Comparison of ENCODE assay signal across 25 mouse cellular contexts in genomic region chr2:156077461-156077860, GRCm38 (mm10). TPM values are rescaled to one million over a fixed set of nuclear protein-coding genes. Genes with fewer than 3 reads are reported as not detected.
"Had no signal": no experiment of that assay in that cellular context is flagged by ENCODE, and none has a peak within 500 bp of the region (broad histone marks: within the 10 kb centered on the region; RNA-seq: fewer than 3 reads in every experiment).

No protein-coding gene starts in this region.

- H3K27ac ChIP-seq: kidney, postnatal 0 days; limb, embryonic 10.5 days; limb, embryonic 13.5 days; liver, embryonic 12.5 days; liver, embryonic 15.5 days; lung, embryonic 15.5 days had no signal

- H3K4me1 ChIP-seq: limb, embryonic 10.5 days; limb, embryonic 13.5 days; liver, embryonic 15.5 days; lung, embryonic 15.5 days had no signal

- H3K9me3 ChIP-seq: limb, embryonic 10.5 days; limb, embryonic 13.5 days; liver, embryonic 12.5 days; liver, embryonic 15.5 days; lung, embryonic 15.5 days had no signal

- H3K27me3 ChIP-seq: limb, embryonic 13.5 days; liver, embryonic 12.5 days; liver, embryonic 15.5 days; lung, embryonic 15.5 days had no signal

- H3K4me2 ChIP-seq: limb, embryonic 13.5 days; liver, embryonic 12.5 days; liver, embryonic 15.5 days; lung, embryonic 15.5 days; midbrain, embryonic 11.5 days had no signal

- DNase-seq: kidney, postnatal 4 days; liver; lung, adult 18-20 months; lung, postnatal 10 days; lung, postnatal 36 days; midbrain, embryonic 14.5 days; thymus, adult 2 months; thymus, postnatal 14 days; thymus, postnatal 4 days had no signal

- ATAC-seq: liver, embryonic 12.5 days had no signal

- H3K4me3 ChIP-seq: limb, embryonic 10.5 days; limb, embryonic 13.5 days; liver, embryonic 12.5 days; liver, embryonic 15.5 days; lung, embryonic 15.5 days had no signal

- H3K9ac ChIP-seq: limb, embryonic 13.5 days; liver, embryonic 12.5 days; liver, embryonic 15.5 days; lung, embryonic 15.5 days had no signal

RNA-seq across cellular contexts. Expression of gene Fer1l4, which starts 24.7 kb away (rescaled TPM):
- total RNA-seq: layer of hippocampus, adult 18-20 months; layer of hippocampus, postnatal 14 days; left cerebral cortex, adult 8-10 months; left cerebral cortex, postnatal 25 days; megakaryocyte-erythroid progenitor cell, adult 5-6 weeks; midbrain, postnatal 0 days had no signal
- polyA plus RNA-seq: limb, embryonic 10.5 days; limb, embryonic 13.5 days; liver, embryonic 12.5 days; liver, embryonic 15.5 days; lung, embryonic 15.5 days; midbrain, embryonic 11.5 days; midbrain, postnatal 0 days; neural tube, embryonic 11.5 days; neural tube, embryonic 14.5 days; spleen, adult 2 months had no signal
